Mouse (Mus musculus) myocyte (in vitro differentiated cells): Measurements from ENCODE around the gene Gm20388.

ENCODE experiments used
- MAX ChIP-seq: IDR thresholded peaks from one replicate; pipeline ENCODE4 v1.6.1; 2011; ENCODE audit warnings: low read depth, mild to moderate bottlenecking, control low read depth
- POLR2A ChIP-seq: IDR thresholded peaks from one replicate; pipeline ENCODE4 v1.6.1; 2011; ENCODE audit warnings: low read depth, mild to moderate bottlenecking, control low read depth, moderate library complexity; ENCODE audit not compliant: insufficient read length
- POLR2AphosphoS2 ChIP-seq: IDR thresholded peaks from one replicate; pipeline ENCODE4 v1.6.1; 2011; ENCODE audit warnings: low read depth, control low read depth; ENCODE audit not compliant: insufficient read length
- TCF12 ChIP-seq: IDR thresholded peaks from one replicate; pipeline ENCODE4 v1.6.1; 2011; ENCODE audit warnings: mild to moderate bottlenecking, control low read depth; ENCODE audit not compliant: poor library complexity, insufficient read depth, severe bottlenecking
- USF1 ChIP-seq: IDR thresholded peaks from one replicate; pipeline ENCODE4 v1.6.1; 2011; ENCODE audit warnings: low read depth, mild to moderate bottlenecking, control low read depth, moderate library complexity

DNA sequence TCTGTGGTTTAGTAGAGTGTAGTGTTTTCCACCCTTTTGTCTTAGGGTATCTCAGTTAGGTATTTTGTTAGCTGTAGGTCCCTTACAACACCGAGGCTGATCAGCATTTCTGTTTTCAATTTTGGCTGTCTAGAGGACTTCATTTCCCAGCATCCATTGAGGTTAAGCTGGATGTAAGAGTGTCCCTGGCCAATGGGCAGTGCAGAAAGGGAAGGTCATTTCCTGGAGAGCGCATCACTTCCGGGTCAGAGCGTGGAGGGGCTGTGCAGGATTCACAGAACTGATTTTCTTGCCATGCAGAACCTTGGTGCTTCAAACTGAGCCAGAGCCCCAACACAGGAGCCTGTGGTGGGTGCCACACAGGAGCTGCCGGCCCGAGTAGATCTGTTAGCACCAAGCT, 1017.4 kb downstream of the Gm20388 start:
- TF ChIP-seq POLR2A, result no peak
- TF ChIP-seq POLR2AphosphoS2, result no peak
- no peak for TF ChIP-seq MAX
- no peak for TF ChIP-seq USF1
- TF ChIP-seq TCF12, result no peak
